Mouse (Mus musculus): ENCODE results near the gene Grik2. TPM values are rescaled to one million over a fixed set of nuclear protein-coding genes. Genes with fewer than 3 reads are reported as not detected.
"Not testable (repeated sequence)": the region's sequence is repeated elsewhere in the genome, so short reads cannot be mapped to it uniquely, and the experiment has no call there.

Grik2 gene
- polyA plus RNA-seq, 1 experiment from 2014 or later, result 28.9 TPM

- not testable (repeated sequence) for H3K4me1 ChIP-seq (replicated peaks); H3K27me3 ChIP-seq; H3K4me2 ChIP-seq; H3K27ac ChIP-seq (replicated peaks); H3K9me3 ChIP-seq; H3K9ac ChIP-seq; H3K4me3 ChIP-seq; H3K36me3 ChIP-seq; ATAC-seq (ENCODE audit: low FRiP score, low read depth)
- WGBS, result 46% methylated on average over 6 of the region's 6 CpGs
These were observed 551.2 kb downstream of the Grik2 start for GRCm38 (mm10) chr10:49237356-49237755.

- H3K4me1 ChIP-seq (replicated peaks); H3K4me3 ChIP-seq; H3K9ac ChIP-seq; H3K9me3 ChIP-seq; H3K36me3 ChIP-seq; H3K27ac ChIP-seq (replicated peaks); H3K27me3 ChIP-seq; H3K4me2 ChIP-seq; ATAC-seq (ENCODE audit: low FRiP score, low read depth): not testable (repeated sequence)
These were observed 551.7 kb downstream of the Grik2 start for GRCm38 (mm10) chr10:49236844-49237243.

DNA sequence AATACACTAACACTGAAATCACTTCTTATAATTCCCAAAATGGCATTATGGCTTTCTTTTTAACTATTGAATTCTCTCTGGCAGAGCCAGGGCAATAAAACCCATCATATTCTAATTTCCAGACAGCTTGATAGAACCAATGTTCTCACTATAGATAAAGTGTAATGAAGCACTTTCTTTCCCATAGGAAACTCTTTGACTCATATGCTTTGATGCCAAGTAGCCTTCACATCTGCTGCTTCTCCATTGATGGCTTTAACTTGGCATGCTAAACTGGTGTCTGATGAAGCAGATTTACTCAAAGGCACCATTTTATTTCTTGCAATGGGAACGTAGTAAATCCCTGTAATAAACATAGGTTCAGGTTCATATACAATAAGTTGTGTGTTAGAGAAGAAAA is 568.5 kb downstream of the Grik2 start:
- ATAC-seq (ENCODE audit: low FRiP score, low read depth), result no peak
- Histone ChIP-seq H3K27me3 (no peaks in the 10 kb centered on the region), H3K4me3 (no peak overlapping the region), H3K27ac (replicated peaks) (no peak overlapping the region), H3K4me1 (replicated peaks) (no peaks in the 10 kb centered on the region), H3K36me3 (no peaks in the 10 kb centered on the region), H3K9me3 (no peaks in the 10 kb centered on the region), H3K4me2 (no peak overlapping the region), H3K9ac (no peak overlapping the region)
- WGBS, result 47% methylated on average over 1 of the region's 1 CpGs

DNA sequence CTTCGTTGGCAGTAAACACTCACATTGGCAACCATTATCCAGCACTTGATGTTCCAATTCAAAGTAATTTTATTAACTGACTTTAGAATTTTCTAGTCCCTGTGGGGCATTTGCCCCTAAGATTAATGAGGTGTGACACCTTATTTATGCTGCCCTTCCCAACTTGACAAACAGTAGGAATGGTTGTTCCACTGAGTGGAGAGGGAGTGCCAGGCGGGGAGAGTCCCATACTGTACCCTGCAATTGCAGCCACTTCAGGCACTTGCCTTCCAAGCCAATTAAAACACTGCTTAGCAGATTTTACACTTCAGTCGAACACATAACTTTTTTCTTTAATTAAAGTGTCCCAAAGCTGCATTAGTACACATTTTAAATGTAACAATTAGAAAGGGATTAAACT is 568.9 kb downstream of the Grik2 start:
- Histone ChIP-seq H3K27ac (replicated peaks) (no peak overlapping the region), H3K36me3 (no peaks in the 10 kb centered on the region), H3K27me3 (no peaks in the 10 kb centered on the region), H3K9me3 (no peaks in the 10 kb centered on the region), H3K4me1 (replicated peaks) (no peaks in the 10 kb centered on the region), H3K4me3 (no peak overlapping the region), H3K4me2 (no peak overlapping the region), H3K9ac (no peak overlapping the region)
- ATAC-seq (ENCODE audit: low FRiP score, low read depth), result 0 out of 2 replicates have a peak, but pooled peaks have one; percentile 68
- 39% methylated on average over 3 of the region's 3 CpGs for WGBS

DNA sequence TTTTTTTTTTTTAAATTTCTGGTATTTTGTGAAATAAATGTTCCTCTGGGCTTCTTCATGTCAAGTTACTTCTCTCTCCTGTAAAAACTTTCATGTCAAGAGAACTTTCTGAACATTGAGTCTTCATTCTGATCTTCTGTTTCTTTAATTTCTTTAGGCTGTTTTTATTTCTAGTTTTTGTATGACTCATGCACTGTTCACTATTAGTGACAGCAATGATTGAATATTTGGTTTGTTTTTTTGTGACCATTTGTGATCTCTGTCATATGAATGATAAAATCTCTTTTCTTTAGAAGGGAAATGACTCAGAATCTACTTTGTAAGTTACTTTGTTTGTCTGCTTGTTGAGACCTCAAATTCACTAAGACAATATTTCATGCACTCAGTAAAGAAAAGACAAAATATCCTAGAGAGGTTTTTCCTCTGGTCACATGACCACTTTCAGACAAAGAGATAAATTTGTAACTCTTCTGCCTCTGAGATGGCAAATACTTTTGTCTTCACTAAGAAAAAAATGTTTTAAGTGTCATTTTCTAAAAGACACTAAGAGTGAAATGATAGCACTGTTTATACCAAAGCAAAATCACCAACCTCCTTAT is 596.7 kb downstream of the Grik2 start:
- Histone ChIP-seq H3K4me2 (no peak overlapping the region), H3K4me3 (no peak overlapping the region), H3K36me3 (no peaks in the 10 kb centered on the region), H3K27me3 (no peaks in the 10 kb centered on the region), H3K9ac (no peak overlapping the region), H3K4me1 (replicated peaks) (no peaks in the 10 kb centered on the region), H3K9me3 (no peaks in the 10 kb centered on the region), H3K27ac (replicated peaks) (no peak overlapping the region)
- no peak for ATAC-seq (ENCODE audit: low FRiP score, low read depth)

- H3K27ac ChIP-seq (replicated peaks), result no peak overlapping the region
- H3K4me3 ChIP-seq, result no peak overlapping the region
- H3K9ac ChIP-seq, result no peak overlapping the region
- WGBS, result 88% methylated on average over 1 of the region's 1 CpGs
- no peak overlapping the region for H3K4me2 ChIP-seq
- no peaks in the 10 kb centered on the region for H3K36me3 ChIP-seq
- no peak for ATAC-seq (ENCODE audit: low FRiP score, low read depth)
- no peaks in the 10 kb centered on the region for H3K9me3 ChIP-seq
- H3K27me3 ChIP-seq, result no peaks in the 10 kb centered on the region
- no peaks in the 10 kb centered on the region for H3K4me1 ChIP-seq (replicated peaks)
These were observed 597.3 kb downstream of the Grik2 start for GRCm38 (mm10) chr10:49191291-49191690.

DNA sequence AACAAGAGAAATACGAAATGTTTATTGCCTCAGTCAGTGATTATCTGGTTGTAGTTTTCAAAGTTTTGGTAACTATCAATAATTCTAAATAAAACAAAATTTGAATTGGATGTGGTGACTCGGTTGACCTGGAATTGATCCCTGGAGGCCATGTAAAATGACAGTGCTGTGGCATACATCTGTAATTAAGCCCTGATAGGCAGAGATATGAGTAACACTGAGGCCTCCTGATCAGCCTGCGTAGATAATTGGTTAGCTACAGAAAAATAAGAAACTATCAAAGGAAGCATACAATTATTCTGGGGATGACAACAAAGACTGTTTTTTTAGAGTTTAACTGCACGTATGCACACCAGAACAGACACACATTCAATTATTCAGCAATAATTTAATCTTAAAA is 634.4 kb downstream of the Grik2 start:
- no peak overlapping the region for H3K4me2 ChIP-seq
- no peak for ATAC-seq (ENCODE audit: low FRiP score, low read depth)
- H3K4me1 ChIP-seq (replicated peaks), result no peaks in the 10 kb centered on the region
- no peak overlapping the region for H3K4me3 ChIP-seq
- WGBS, result 57% methylated on average over 4 of the region's 4 CpGs
- no peak overlapping the region for H3K9ac ChIP-seq
- H3K27ac ChIP-seq (replicated peaks), result no peak overlapping the region
- no peaks in the 10 kb centered on the region for H3K27me3 ChIP-seq
- no peaks in the 10 kb centered on the region for H3K36me3 ChIP-seq
- no peaks in the 10 kb centered on the region for H3K9me3 ChIP-seq

- H3K4me1 ChIP-seq (replicated peaks); H3K36me3 ChIP-seq; H3K27me3 ChIP-seq; ATAC-seq (ENCODE audit: low FRiP score, low read depth); H3K9ac ChIP-seq; H3K4me3 ChIP-seq; H3K9me3 ChIP-seq; H3K4me2 ChIP-seq; H3K27ac ChIP-seq (replicated peaks): not testable (repeated sequence)
- WGBS, result 88% methylated on average over 4 of the region's 4 CpGs
These were observed 637.1 kb downstream of the Grik2 start for GRCm38 (mm10) chr10:49151496-49151895.

DNA sequence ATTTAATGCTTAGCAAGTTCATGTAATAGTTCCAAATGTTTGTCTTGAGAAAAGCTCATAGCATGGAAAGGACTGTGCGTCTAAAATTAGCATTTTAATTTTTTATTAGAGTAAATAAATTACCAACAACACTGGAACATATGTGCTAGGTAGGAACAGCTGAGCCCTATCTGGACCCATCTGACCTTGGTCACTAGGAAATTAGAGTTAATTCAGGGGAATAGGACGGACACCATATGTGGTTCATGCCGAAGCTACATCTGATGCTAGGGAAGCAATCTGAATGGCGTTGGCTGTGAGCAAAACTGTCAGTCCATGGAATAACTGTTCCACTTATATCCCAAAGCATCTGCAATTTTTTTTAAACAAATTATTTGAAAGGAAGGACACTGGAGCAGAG is 638.9 kb downstream of the Grik2 start:
- H3K36me3 ChIP-seq, result no peaks in the 10 kb centered on the region
- H3K4me1 ChIP-seq (replicated peaks), result no peaks in the 10 kb centered on the region
- no peaks in the 10 kb centered on the region for H3K27me3 ChIP-seq
- H3K9me3 ChIP-seq, result no peaks in the 10 kb centered on the region
- H3K27ac ChIP-seq (replicated peaks), result no peak overlapping the region
- no peak for ATAC-seq (ENCODE audit: low FRiP score, low read depth)
- 36% methylated on average over 4 of the region's 4 CpGs for WGBS
- no peak overlapping the region for H3K9ac ChIP-seq
- no peak overlapping the region for H3K4me2 ChIP-seq
- H3K4me3 ChIP-seq, result no peak overlapping the region

DNA sequence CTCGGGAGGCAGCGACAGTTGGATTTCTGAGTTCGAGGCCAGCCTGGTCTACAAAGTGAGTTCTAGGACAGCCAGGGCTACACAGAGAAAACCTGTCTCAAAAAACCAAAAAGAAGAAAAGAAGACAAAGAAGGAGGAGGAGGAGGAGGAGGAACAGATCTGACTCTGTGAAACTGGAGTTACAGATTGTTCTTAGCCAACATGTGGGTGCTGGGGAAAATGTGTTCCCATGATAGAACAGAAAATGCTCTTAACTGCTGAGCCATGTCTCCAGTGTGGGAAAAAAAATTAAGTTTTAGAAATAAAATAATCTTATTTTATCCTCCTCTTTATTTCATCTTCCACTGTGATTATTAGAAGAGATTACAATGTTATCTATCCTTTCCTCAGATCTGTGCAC is 645.9 kb downstream of the Grik2 start:
- Histone ChIP-seq H3K9me3 (no peaks in the 10 kb centered on the region), H3K4me2 (no peak overlapping the region), H3K4me3 (no peak overlapping the region), H3K9ac (no peak overlapping the region), H3K27me3 (no peaks in the 10 kb centered on the region), H3K27ac (replicated peaks) (no peak overlapping the region), H3K36me3 (no peaks in the 10 kb centered on the region), H3K4me1 (replicated peaks) (no peaks in the 10 kb centered on the region)
- ATAC-seq (ENCODE audit: low FRiP score, low read depth), result no peak
- WGBS, result 94% methylated on average over 3 of the region's 3 CpGs

DNA sequence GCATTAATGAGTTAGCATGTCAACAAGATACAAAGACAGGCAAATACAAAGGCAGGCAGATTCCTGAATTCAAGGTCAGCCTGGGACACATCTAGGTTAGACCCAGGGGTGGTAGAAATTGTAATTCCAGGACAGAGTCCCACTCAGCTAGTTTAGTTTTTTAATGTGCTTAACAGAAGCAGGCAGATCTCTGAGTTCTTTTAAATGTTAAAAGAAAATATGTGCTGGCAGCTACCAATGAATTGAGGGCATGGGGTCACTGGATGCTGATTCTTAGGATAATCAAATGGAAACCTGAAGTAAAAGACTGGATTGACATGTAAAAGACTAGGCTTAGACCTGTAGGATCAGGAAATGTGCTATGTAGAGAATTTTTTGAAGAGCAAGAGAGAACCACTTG is 651.8 kb downstream of the Grik2 start:
- no peaks in the 10 kb centered on the region for H3K9me3 ChIP-seq
- ATAC-seq (ENCODE audit: low FRiP score, low read depth), result no peak
- H3K9ac ChIP-seq, result no peak overlapping the region

DNA sequence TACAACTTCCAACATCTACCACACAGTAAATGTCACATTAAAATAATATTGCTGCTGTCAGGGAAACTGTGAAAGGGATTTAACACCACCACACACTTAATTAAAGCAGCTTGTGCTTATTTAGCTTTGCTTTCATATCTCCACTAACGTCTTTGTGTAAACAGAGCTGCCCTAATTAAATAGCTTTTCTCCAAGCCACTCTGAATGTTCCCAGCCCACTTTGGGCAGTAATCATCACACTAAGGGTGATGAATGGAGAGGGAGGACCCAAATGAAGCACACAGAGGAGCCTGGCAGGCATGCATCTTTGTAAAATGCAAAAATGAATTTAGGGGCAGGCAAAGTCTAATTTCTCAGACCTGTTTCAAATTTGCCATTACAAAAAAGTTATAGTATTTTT is 657.3 kb downstream of the Grik2 start:
- ATAC-seq (ENCODE audit: low FRiP score, low read depth), result no peak
- 4% methylated on average over 1 of the region's 1 CpGs for WGBS

More for the DNA sequence above, 651.8 kb downstream of the Grik2 start:
- Histone ChIP-seq H3K27ac (replicated peaks) (no peak overlapping the region), H3K36me3 (no peaks in the 10 kb centered on the region), H3K4me3 (no peak overlapping the region), H3K27me3 (no peaks in the 10 kb centered on the region), H3K4me1 (replicated peaks) (no peaks in the 10 kb centered on the region), H3K4me2 (no peak overlapping the region)

GRCm38 (mm10) chr10:49050339-49050738 is 738.2 kb downstream of the Grik2 start:
- no peaks in the 10 kb centered on the region for H3K4me1 ChIP-seq (replicated peaks)
- H3K27me3 ChIP-seq, result no peaks in the 10 kb centered on the region
- H3K4me3 ChIP-seq, result no peak overlapping the region
- H3K27ac ChIP-seq (replicated peaks), result no peak overlapping the region
- ATAC-seq (ENCODE audit: low FRiP score, low read depth), result no peak
- no peaks in the 10 kb centered on the region for H3K9me3 ChIP-seq
- no peaks in the 10 kb centered on the region for H3K36me3 ChIP-seq
- no peak overlapping the region for H3K9ac ChIP-seq
- H3K4me2 ChIP-seq, result no peak overlapping the region

More for the DNA sequence above, 657.3 kb downstream of the Grik2 start:
- H3K4me3 ChIP-seq, result no peak overlapping the region
- H3K4me2 ChIP-seq, result no peak overlapping the region
- H3K4me1 ChIP-seq (replicated peaks), result no peaks in the 10 kb centered on the region
- H3K9me3 ChIP-seq, result no peaks in the 10 kb centered on the region
- no peaks in the 10 kb centered on the region for H3K36me3 ChIP-seq
- no peak overlapping the region for H3K9ac ChIP-seq
- no peak overlapping the region for H3K27ac ChIP-seq (replicated peaks)
- no peaks in the 10 kb centered on the region for H3K27me3 ChIP-seq
